Mouse (Mus musculus) heart, postnatal 0 days (tissue): ENCODE results near the gene Ninl. TPM values are rescaled to one million over a fixed set of nuclear protein-coding genes. Genes with fewer than 3 reads are reported as not detected.

Experiments used
- ATAC-seq: fragments of 200-750 bp; cut with Nextera tagmentation; 2 replicates; pipeline ENCODE4 v1.8.0; 2017; ENCODE audit warnings: low read depth, moderate number of reproducible peaks, moderate library complexity; ENCODE audit not compliant: insufficient read depth
- DNase-seq: peaks from one replicate; pipeline ENCODE4 v3.0.0-alpha.2; 2016; ENCODE audit warnings: low spot score
- H3K27ac ChIP-seq: fragments of 300-500 bp; sonication (generic); 2 replicates; pipeline ENCODE4 v1.5.1; 2014; ENCODE audit warnings: low read depth, mild to moderate bottlenecking
- H3K27me3 ChIP-seq: fragments of 300-500 bp; sonication (generic); 2 replicates; pipeline ENCODE4 v1.6.1; 2014; ENCODE audit warnings: low read length, mixed read lengths; ENCODE audit not compliant: control insufficient read depth, insufficient read depth
- H3K36me3 ChIP-seq: fragments of 300-500 bp; sonication (generic); replicated peaks from 2 replicates; pipeline ENCODE4 v1.6.1; 2014; ENCODE audit warnings: low read length, mixed read lengths; ENCODE audit not compliant: control insufficient read depth, insufficient read depth
- H3K4me1 ChIP-seq: fragments of 300-500 bp; sonication (generic); 2 replicates; pipeline ENCODE4 v1.6.1; 2014; ENCODE audit warnings: antibody characterized with exemption; ENCODE audit not compliant: control insufficient read depth, insufficient read depth
- H3K4me2 ChIP-seq: fragments of 300-500 bp; sonication (generic); 2 replicates; pipeline ENCODE4 v1.6.1; 2014; ENCODE audit warnings: low read depth, mild to moderate bottlenecking, low read length, moderate library complexity
- H3K4me3 ChIP-seq: fragments of 300-500 bp; sonication (generic); 2 replicates; pipeline ENCODE4 v1.5.1; 2014; ENCODE audit warnings: low read depth, low read length
- H3K9ac ChIP-seq: fragments of 300-500 bp; sonication (generic); replicated peaks from 2 replicates; pipeline ENCODE4 v1.6.1; 2014; ENCODE audit warnings: low read depth, low read length, mixed read lengths
- H3K9me3 ChIP-seq: fragments of 300-500 bp; sonication (generic); replicated peaks from 2 replicates; pipeline ENCODE4 v1.6.1; 2016; ENCODE audit warnings: low read length; ENCODE audit not compliant: control insufficient read depth
- CTCF ChIP-seq: IDR thresholded peaks from 2 replicates; pipeline ENCODE4 v1.5.1; 2016; ENCODE audit warnings: antibody characterized with exemption, control low read depth, low read depth
- EP300 ChIP-seq: IDR thresholded peaks from 2 replicates; pipeline ENCODE4 v1.6.1; 2016; ENCODE audit warnings: antibody characterized with exemption, low read depth
- WGBS: fragments of 180-500 bp; shearing (Covaris S2); extraction: QIAGEN DNeasy Blood & Tissue Kit; methylation state at CpG from one replicate; pipeline ENCODE4 v1.1.7; 2014; 5-methylcytosine and 5-hydroxymethylcytosine counted together
- polyA plus RNA-seq: library from polyadenylated mRNA; unstranded; fragments of >200 nt; fragmentation: Nextera tagmentation; extraction: Ambion mirVana; gene quantifications from 2 replicates; pipeline ENCODE4 v1.2.1, GENCODE M21; 2015
- total RNA-seq: library from RNA; depleted of rRNA; stranded (reverse); fragments of >200 nt; gene quantifications from 2 replicates; pipeline ENCODE4 v1.2.3, GENCODE M21; 2014; ENCODE audit warnings: low replicate concordance

The Ninl gene
- total and polyA plus RNA-seq, 2 experiments from 2014 or later: 0.27 to 1.4 TPM

GRCm38 (mm10) chr2:150999021-150999420 lies 40.2 kb downstream of the Ninl start:
- no peak overlapping the region for H3K4me3 ChIP-seq
- 60% methylated on average over 3 of the region's 3 CpGs for WGBS

GRCm38 (mm10) chr2:150997618-150998017 lies 41.6 kb downstream of the Ninl start:
- Histone ChIP-seq H3K4me2 (no peak overlapping the region), H3K9me3 (no peaks in the 10 kb centered on the region), H3K4me1 (no peaks in the 10 kb centered on the region), H3K4me3 (no peak overlapping the region), H3K27me3 (no peaks in the 10 kb centered on the region), H3K27ac (no peak overlapping the region), H3K9ac (no peak overlapping the region), H3K36me3 (no peaks in the 10 kb centered on the region)
- WGBS: 69% methylated on average over 5 of the region's 5 CpGs
- TF ChIP-seq CTCF (no peak), EP300 (no peak)
- ATAC-seq (no peak), DNase-seq (no peak)

More at GRCm38 (mm10) chr2:150999021-150999420, 40.2 kb downstream of the Ninl start:
- Histone ChIP-seq H3K27ac (no peak overlapping the region), H3K36me3 (no peaks in the 10 kb centered on the region), H3K9ac (no peak overlapping the region), H3K4me2 (no peak overlapping the region), H3K27me3 (no peaks in the 10 kb centered on the region), H3K4me1 (no peaks in the 10 kb centered on the region), H3K9me3 (no peaks in the 10 kb centered on the region)
- DNase-seq (no peak), ATAC-seq (no peak)
- TF ChIP-seq EP300 (no peak), CTCF (no peak)

- no peaks in the 10 kb centered on the region for H3K9me3 ChIP-seq
- DNase-seq (no peak), ATAC-seq (no peak)
- no peaks in the 10 kb centered on the region for H3K4me1 ChIP-seq
- no peak overlapping the region for H3K4me2 ChIP-seq
- H3K27ac ChIP-seq: no peak overlapping the region
- H3K4me3 ChIP-seq: no peak overlapping the region
- no peaks in the 10 kb centered on the region for H3K36me3 ChIP-seq
- TF ChIP-seq EP300 (no peak), CTCF (no peak)
- H3K9ac ChIP-seq: no peak overlapping the region
- 56% methylated on average over 4 of the region's 4 CpGs for WGBS
- H3K27me3 ChIP-seq: no peaks in the 10 kb centered on the region
Observed at GRCm38 (mm10) chr2:150995324-150995723, 43.9 kb downstream of the Ninl start.

GRCm38 (mm10) chr2:150991050-150991449 lies 48.1 kb downstream of the Ninl start:
- TF ChIP-seq CTCF (no peak), EP300 (no peak)
- no peak for DNase-seq
- WGBS: 74% methylated on average over 4 of the region's 4 CpGs

DNA sequence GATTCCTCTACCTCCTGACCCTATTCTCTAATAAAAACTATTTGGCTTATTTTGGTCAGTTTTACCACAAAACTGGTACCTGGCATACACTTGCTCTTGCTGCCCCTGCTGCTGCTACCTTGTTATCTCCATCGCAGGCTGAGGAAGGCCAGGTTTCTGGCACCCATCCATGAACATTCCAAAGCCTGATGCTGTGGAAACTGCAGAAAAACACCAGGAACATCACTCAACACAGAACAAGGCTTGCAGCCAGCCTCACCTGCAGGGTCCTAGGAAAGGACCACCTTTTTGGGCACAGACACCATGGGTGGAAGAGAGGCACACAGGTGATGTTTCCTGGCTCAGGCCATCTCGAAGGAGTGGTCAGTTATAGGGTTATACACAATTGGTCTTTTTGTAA lies 48.7 kb downstream of the Ninl start:
- no peaks in the 10 kb centered on the region for H3K9me3 ChIP-seq
- H3K4me1 ChIP-seq: no peaks in the 10 kb centered on the region
- ATAC-seq: no peak

More at GRCm38 (mm10) chr2:150991050-150991449, 48.1 kb downstream of the Ninl start:
- Histone ChIP-seq H3K27me3 (no peaks in the 10 kb centered on the region), H3K4me1 (no peaks in the 10 kb centered on the region), H3K9ac (no peak overlapping the region), H3K9me3 (no peaks in the 10 kb centered on the region), H3K4me3 (no peak overlapping the region), H3K4me2 (no peak overlapping the region), H3K27ac (no peak overlapping the region), H3K36me3 (no peaks in the 10 kb centered on the region)
- no peak for ATAC-seq

GRCm38 (mm10) chr2:150985359-150985758 lies 53.8 kb downstream of the Ninl start:
- 98% methylated on average over 2 of the region's 2 CpGs for WGBS
- no peak for TF ChIP-seq EP300
- no peak for TF ChIP-seq CTCF
- ATAC-seq (no peak), DNase-seq (no peak)
- H3K27me3 ChIP-seq: no peaks in the 10 kb centered on the region
- H3K27ac ChIP-seq: no peak overlapping the region
- no peak overlapping the region for H3K4me3 ChIP-seq
- no peaks in the 10 kb centered on the region for H3K36me3 ChIP-seq
- no peaks in the 10 kb centered on the region for H3K4me1 ChIP-seq
- no peak overlapping the region for H3K9ac ChIP-seq
- no peak overlapping the region for H3K4me2 ChIP-seq
- H3K9me3 ChIP-seq: no peaks in the 10 kb centered on the region

More for the DNA sequence above, 48.7 kb downstream of the Ninl start:
- Histone ChIP-seq H3K4me3 (no peak overlapping the region), H3K36me3 (no peaks in the 10 kb centered on the region), H3K9ac (no peak overlapping the region), H3K27ac (no peak overlapping the region), H3K27me3 (no peaks in the 10 kb centered on the region), H3K4me2 (no peak overlapping the region)
- no peak for DNase-seq
- 58% methylated on average over 2 of the region's 2 CpGs for WGBS
- no peak for TF ChIP-seq EP300
- no peak for TF ChIP-seq CTCF
